Mouse (Mus musculus): ENCODE data around the gene Dolpp1.

- TF ChIP-seq FLI1 (IDR thresholded peaks at IDR 0.05; ENCODE audit: low read length) (no peak), GATA1 (IDR thresholded peaks at IDR 0.05; ENCODE audit: borderline replicate concordance, low read length) (no peak)
Measured at GRCm38 (mm10) chr2:30371544-30371943, 20.5 kb upstream of the Dolpp1 start.

Measured in megakaryocyte, embryonic 14.5 days (primary cell).